Mouse (Mus musculus) gastrocnemius, postnatal 4 days (tissue): ENCODE measurements around the gene Defa25. TPM values are rescaled to one million over a fixed set of nuclear protein-coding genes. Genes with fewer than 3 reads are reported as not detected.
"Not testable (repeated sequence)": the region's sequence is repeated elsewhere in the genome, so short reads cannot be mapped to it uniquely, and the experiment has no call there.

Experiments
- DNase-seq, 2 experiments: peaks; one replicate each; pipeline ENCODE4 v3.0.0; 2021 to 2022; ENCODE audit warnings: low spot score in 2 of 2, mixed read lengths in 2 of 2
- long read RNA-seq, 2 experiments: library from polyadenylated mRNA; stranded (forward); transcript quantifications; one replicate each; pipeline ENCODE4 v2.0.0; 2021
- total RNA-seq, 2 experiments: library from RNA; stranded (reverse); gene quantifications; 2 replicates each; pipeline ENCODE4 v1.2.3; 2021

Gene Defa25
- not detected for total RNA-seq
- long read RNA-seq, experiment 1, result 0 reads
- long read RNA-seq, experiment 2, result 0 reads

DNA sequence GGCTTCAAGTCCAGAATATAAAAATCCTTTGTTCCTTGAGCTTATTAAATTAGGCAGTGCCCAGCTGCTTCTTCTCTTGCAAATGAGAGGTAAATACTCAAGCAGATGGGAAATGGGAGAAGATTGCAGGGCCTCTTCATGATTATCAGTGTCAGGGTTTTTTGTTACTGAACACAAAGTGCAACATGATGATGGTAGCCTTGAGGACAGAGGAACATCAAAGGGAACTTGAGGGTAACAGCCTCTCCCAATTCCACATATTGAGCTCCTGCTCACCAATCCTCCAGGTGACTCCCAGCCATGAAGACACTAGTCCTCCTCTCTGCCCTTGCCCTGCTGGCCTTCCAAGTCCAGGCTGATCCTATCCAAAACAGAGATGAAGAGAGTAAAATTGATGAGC lies at the start of gene Defa25:
Defa25 (plus strand) TSS at position 301 of the 400 bp plus-strand sequence.
- DNase-seq, result not testable (repeated sequence)

DNA sequence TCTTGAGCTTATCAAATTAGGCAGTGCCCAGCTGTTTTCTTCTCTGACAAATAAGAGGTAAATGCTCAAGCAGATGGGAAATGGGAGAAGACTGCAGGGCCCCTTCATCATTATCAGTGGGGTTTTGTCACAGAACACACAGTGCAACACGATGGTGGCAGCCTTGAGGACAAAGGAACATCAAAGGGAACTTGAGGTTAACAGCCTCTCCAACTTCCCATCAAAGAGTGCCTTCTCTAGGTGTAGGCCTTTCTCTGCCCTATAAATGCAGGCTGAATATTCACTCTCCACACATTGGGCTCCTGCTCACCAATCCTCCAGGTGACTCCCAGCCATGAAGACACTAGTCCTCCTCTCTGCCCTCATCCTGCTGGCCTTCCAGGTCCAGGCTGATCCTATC lies 29.5 kb upstream of the Defa25 start, which contains the start of gene Defa23:
Defa23 (plus strand) TSS at position 301 of the 400 bp plus-strand sequence.
- not testable (repeated sequence) for DNase-seq

- not testable (repeated sequence) for DNase-seq
Measured at GRCm38 (mm10) chr8:21064738-21065137, 19.5 kb upstream of the Defa25 start, which contains the start of gene Defa35. Gene Defa35 (plus strand): TSS chr8:21065038.

DNA sequence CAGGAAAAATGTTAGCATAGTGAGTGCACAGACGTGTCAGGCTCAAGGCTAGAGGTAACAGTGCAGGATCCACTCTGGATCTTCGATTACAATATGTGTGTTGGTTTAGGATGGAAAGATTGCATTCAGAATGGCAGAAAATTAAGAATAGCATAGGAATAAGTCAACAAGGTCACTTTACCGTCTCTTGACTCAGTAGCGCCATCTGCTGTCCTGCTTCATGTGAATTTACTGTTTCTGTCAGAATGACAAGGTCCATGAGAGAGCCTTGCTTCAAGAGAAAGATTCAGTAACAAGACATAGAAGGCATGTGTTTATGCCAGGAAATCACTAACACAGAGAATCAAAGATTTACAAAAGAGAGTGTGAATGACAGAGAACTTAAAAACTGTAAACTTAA lies 8.9 kb downstream of the Defa25 start:
- DNase-seq, result no peak

DNA sequence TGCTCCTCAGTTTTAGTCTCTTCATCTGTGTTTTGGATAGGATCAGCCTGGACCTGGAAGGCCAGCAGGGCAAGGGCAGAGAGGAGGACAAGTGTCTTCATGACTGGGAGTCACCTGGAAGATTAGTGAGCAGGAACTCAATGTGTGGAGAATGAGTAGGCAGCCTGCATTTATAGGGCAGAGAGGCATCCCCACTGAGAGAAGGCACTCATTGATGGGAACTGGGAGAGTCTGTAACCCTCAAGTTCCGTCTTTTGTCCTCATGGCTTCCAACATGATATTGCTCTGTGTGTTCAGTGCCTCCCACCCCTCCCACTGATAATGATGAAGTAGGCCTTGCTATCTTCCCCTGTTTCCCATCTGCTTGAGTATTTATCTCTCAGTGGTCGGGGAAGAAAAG lies 11.7 kb downstream of the Defa25 start, which contains the start of gene Gm14851:
Gm14851 (minus strand) TSS at position 101 of the 400 bp plus-strand sequence.
- DNase-seq, result not testable (repeated sequence)

DNA sequence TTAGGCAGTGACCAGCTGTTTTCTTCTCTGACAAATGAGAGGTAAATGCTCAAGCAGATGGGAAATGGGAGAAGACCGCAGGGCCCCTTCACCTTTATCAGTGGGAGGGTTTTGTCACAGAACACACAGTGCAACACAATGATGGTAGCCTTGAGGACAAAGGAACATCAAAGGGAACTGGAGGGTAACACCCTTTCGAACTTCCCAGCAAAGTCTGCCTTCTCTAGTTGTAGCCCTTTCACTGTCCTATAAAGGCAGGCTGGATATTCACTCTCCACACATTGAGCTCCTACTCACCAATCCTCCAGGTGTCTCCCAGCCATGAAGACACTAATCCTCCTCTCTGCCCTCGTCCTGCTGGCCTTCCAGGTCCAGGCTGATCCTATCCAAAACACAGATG lies 50.1 kb downstream of the Defa25 start, which contains the start of gene Defa30:
Defa30 (plus strand) TSS at position 301 of the 400 bp plus-strand sequence.
- DNase-seq, result not testable (repeated sequence)

Other genes starting within 250 kb of the Defa25 start
- gene Defb33, start 191.8 kb upstream of the Defa25 start, total RNA-seq, result not detected
- gene Gm15056, start 181.8 kb upstream of the Defa25 start, total RNA-seq, result not detected
- gene Gm6040, start 162.4 kb upstream of the Defa25 start, total RNA-seq, result not detected
- gene AY761185, start 139.7 kb upstream of the Defa25 start, total RNA-seq, result not detected
- gene Defa21, start 58.9 kb upstream of the Defa25 start, total RNA-seq, result not detected
- gene Defa23, start 29.4 kb upstream of the Defa25 start, total RNA-seq, result not detected
- gene Defa35, start 19.4 kb upstream of the Defa25 start, total RNA-seq, result not detected
- gene Gm14851, start 11.6 kb downstream of the Defa25 start, total RNA-seq, result not detected
- not detected for gene Defa30, start 50.2 kb downstream of the Defa25 start, total RNA-seq
- not detected for gene Defa22, start 77.8 kb downstream of the Defa25 start, total RNA-seq
- not detected for gene Defa31, start 107.2 kb downstream of the Defa25 start, total RNA-seq
- not detected for gene Gm15293, start 117.1 kb downstream of the Defa25 start, total RNA-seq
- gene Gm15292, start 165.3 kb downstream of the Defa25 start, total RNA-seq, result not detected
- not detected for gene Defa27, start 231.1 kb downstream of the Defa25 start, total RNA-seq
- not detected for gene Defa29, start 242.6 kb downstream of the Defa25 start, total RNA-seq